Mouse (Mus musculus) bone marrow, adult 2 months (tissue): ENCODE data around the gene Zfp683.

ENCODE experiments used
- CTCF ChIP-seq: fragments of 200-500 bp; IDR thresholded peaks from 2 replicates; pipeline ENCODE4 v1.5.1; 2011; ENCODE audit warnings: low read length, control low read depth; ENCODE audit not compliant: control insufficient read depth, insufficient read depth
- POLR2A ChIP-seq: fragments of 200-500 bp; IDR thresholded peaks from 2 replicates; pipeline ENCODE4 v1.6.1; 2011; ENCODE audit warnings: low read depth, mild to moderate bottlenecking, control low read depth, low read length, borderline replicate concordance; ENCODE audit not compliant: control insufficient read depth

DNA sequence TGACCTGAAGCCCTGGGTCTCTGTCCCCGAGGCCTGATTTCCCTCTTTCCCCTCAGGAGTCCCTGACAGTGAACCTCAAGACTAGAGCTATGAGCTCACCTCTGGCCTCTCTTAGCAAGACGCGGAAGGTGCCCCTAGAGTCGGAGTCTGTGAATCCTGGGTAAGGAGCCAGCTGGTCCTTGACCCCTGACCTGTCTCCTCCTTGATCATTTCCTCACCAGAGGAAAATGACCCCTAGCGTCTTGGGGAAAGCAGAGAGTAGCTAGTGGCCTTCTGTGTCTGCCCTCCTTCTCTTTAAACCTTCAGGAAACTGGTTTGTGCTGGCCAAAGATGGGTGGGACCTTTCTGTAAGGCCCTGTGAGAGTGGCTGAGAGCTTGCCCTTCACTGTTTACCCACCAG lies 54.6 kb downstream of the Zfp683 start:
- TF ChIP-seq POLR2A (no peak), CTCF (no peak)
